In the genomic region with DNA sequence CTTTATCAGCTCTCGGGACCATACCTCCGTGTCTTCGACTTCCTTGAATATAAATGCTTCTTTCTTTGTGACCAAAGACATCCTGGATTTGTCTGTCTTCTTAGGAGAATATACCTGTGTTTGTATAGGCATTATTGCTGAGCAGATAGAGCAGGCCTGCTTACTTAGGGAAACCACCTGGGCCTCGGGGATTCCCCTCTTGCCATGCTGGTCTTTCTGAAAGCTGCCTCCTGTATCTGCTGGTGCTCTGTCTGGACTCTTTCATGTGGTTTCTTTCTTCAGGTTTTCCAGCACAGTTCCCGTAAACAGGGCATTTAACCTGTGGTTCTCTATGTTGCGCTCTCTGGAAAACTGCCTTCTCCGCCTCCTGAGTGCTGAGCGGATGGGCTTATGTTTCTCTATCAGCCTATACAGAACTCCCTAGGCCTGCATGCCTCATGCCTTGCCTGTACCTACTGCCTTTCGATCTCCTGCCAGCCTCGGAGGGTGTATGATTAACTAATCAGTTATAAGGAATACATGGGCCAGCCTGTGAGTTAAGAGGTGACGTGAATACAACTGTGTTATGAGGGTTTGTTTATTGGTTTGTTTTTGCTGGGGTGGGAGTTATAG, we compare ENCODE assay signal across 16 mouse cellular contexts.
DNase-seq lines count a peak whose midpoint lies in the region; ATAC-seq and TF ChIP-seq lines count a peak whose summit lies in the region.
"Had no signal": no experiment of that assay in that cellular context is flagged by ENCODE, and none has a peak within 500 bp of the region (broad histone marks: within the 10 kb centered on the region; RNA-seq: fewer than 3 reads in every experiment).

No protein-coding gene starts in this region.

- no peak for TF ChIP-seq POLR2A in brain, embryonic 14.5 days (IDR thresholded peaks at IDR 0.05; ENCODE audit: borderline replicate concordance, extremely low read depth, insufficient read depth, insufficient read length, poor library complexity, severe bottlenecking)

- DNase-seq in forebrain, embryonic 11.5 days (ENCODE audit: low spot score) = no peak
- peak; percentile 41 for DNase-seq in brain, embryonic 14.5 days (ENCODE audit: low read depth)
- no peak for DNase-seq in midbrain, postnatal 0 days (ENCODE audit: low spot score)
- DNase-seq in right cerebral cortex, postnatal 25 days = no peak
- DNase-seq in frontal cortex, postnatal 10 days (ENCODE audit: low spot score in 2 of 2) = no peak
- DNase-seq in B cell, adult 2 months = no peak
- DNase-seq: gastrocnemius, adult 2 months; heart, adult 18-20 months; kidney, postnatal 25 days; liver, embryonic 13.5 days; retina, postnatal 1 day had no signal

- no peak overlapping the region for H3K4me2 ChIP-seq in forebrain, embryonic 11.5 days (ENCODE audit: low read depth, low read length, severe bottlenecking)
- H3K4me2 ChIP-seq in forebrain, embryonic 13.5 days = no peak overlapping the region
- peak overlapping the region; percentile 31 for H3K4me2 ChIP-seq in hindbrain, embryonic 16.5 days (ENCODE audit: low read length)
- peak overlapping the region; percentile 46 for H3K4me2 ChIP-seq in midbrain, postnatal 0 days (ENCODE audit: low read depth, low read length, poor library complexity, severe bottlenecking)
- H3K4me2 ChIP-seq: liver, embryonic 13.5 days had no signal

- no peaks in the 10 kb centered on the region for H3K36me3 ChIP-seq in forebrain, embryonic 11.5 days (ENCODE audit: control insufficient read depth, insufficient read depth, low read length)
- no peaks in the 10 kb centered on the region for H3K36me3 ChIP-seq in forebrain, embryonic 13.5 days (ENCODE audit: poor library complexity, severe bottlenecking)
- no peaks in the 10 kb centered on the region for H3K36me3 ChIP-seq in hindbrain, embryonic 16.5 days (ENCODE audit: control insufficient read depth, insufficient read depth, low read length)
- H3K36me3 ChIP-seq in midbrain, postnatal 0 days (ENCODE audit: insufficient read depth, low read length) = no peaks in the 10 kb centered on the region
- H3K36me3 ChIP-seq: forebrain, embryonic 10.5 days; liver, embryonic 13.5 days had no signal

- peaks cover 4% of the 10 kb centered on the region; the same call in 1 of the 2 replicates for H3K27me3 ChIP-seq in forebrain, embryonic 11.5 days (ENCODE audit: control insufficient read depth, insufficient read depth, low read length)
- H3K27me3 ChIP-seq in forebrain, embryonic 13.5 days = peaks cover 31% of the 10 kb centered on the region
- H3K27me3 ChIP-seq in hindbrain, embryonic 16.5 days (replicated peaks; ENCODE audit: control insufficient read depth, insufficient read depth, low read length) = no peaks in the 10 kb centered on the region
- H3K27me3 ChIP-seq in midbrain, postnatal 0 days (ENCODE audit: insufficient read depth, low read length) = no peaks in the 10 kb centered on the region
- H3K27me3 ChIP-seq: liver, embryonic 13.5 days; megakaryocyte, embryonic 14.5 days had no signal

- H3K9me3 ChIP-seq in forebrain, embryonic 11.5 days (ENCODE audit: control insufficient read depth, low read length) = no peaks in the 10 kb centered on the region
- no peaks in the 10 kb centered on the region for H3K9me3 ChIP-seq in forebrain, embryonic 13.5 days (replicated peaks)
- no peaks in the 10 kb centered on the region for H3K9me3 ChIP-seq in hindbrain, embryonic 16.5 days (ENCODE audit: control insufficient read depth, low read length)
- no peaks in the 10 kb centered on the region for H3K9me3 ChIP-seq in midbrain, postnatal 0 days (ENCODE audit: low read length)
- H3K9me3 ChIP-seq: forebrain, embryonic 10.5 days; liver, embryonic 13.5 days had no signal

- 82% methylated on average over 11 of the region's 11 CpGs for WGBS in forebrain, embryonic 11.5 days
- WGBS in forebrain, embryonic 13.5 days = 81% methylated on average over 11 of the region's 11 CpGs
- WGBS in hindbrain, embryonic 16.5 days = 57% methylated on average over 11 of the region's 11 CpGs
- WGBS in midbrain, postnatal 0 days = 57% methylated on average over 11 of the region's 11 CpGs

- ATAC-seq in forebrain, embryonic 11.5 days (replicated peaks; ENCODE audit: low FRiP score) = no peak
- no peak for ATAC-seq in forebrain, embryonic 13.5 days
- 0 out of 2 replicates have a peak, but pooled peaks have one; percentile 55 for ATAC-seq in hindbrain, embryonic 16.5 days
- ATAC-seq in midbrain, postnatal 0 days (ENCODE audit: low FRiP score) = no peak; the same call in 1 of the 2 replicates
- ATAC-seq: inflammation-experienced regulatory T-cells, adult 6 months had no signal

- no peak overlapping the region for H3K4me3 ChIP-seq in forebrain, embryonic 11.5 days (ENCODE audit: low read depth, low read length)
- no peak overlapping the region for H3K4me3 ChIP-seq in forebrain, embryonic 13.5 days
- H3K4me3 ChIP-seq in hindbrain, embryonic 16.5 days (ENCODE audit: low read length) = no peak overlapping the region
- H3K4me3 ChIP-seq in midbrain, postnatal 0 days (ENCODE audit: low read depth, low read length) = no peak overlapping the region
- H3K4me3 ChIP-seq: forebrain, embryonic 10.5 days; gastrocnemius, adult 2 months; liver, embryonic 13.5 days; megakaryocyte, embryonic 14.5 days had no signal

- no peaks in the 10 kb centered on the region for H3K4me1 ChIP-seq in forebrain, embryonic 11.5 days (replicated peaks; ENCODE audit: control insufficient read depth, insufficient read depth, low read length)
- peaks cover 9% of the 10 kb centered on the region; the same call in 1 of the 2 replicates for H3K4me1 ChIP-seq in forebrain, embryonic 13.5 days
- peaks cover 14% of the 10 kb centered on the region for H3K4me1 ChIP-seq in hindbrain, embryonic 16.5 days (ENCODE audit: control insufficient read depth, insufficient read depth, low read depth, low read length)
- peaks cover 11% of the 10 kb centered on the region; the same call in 1 of the 2 replicates for H3K4me1 ChIP-seq in midbrain, postnatal 0 days (ENCODE audit: insufficient read depth, low read length)
- H3K4me1 ChIP-seq: megakaryocyte, embryonic 14.5 days had no signal

- H3K9ac ChIP-seq in forebrain, embryonic 11.5 days (ENCODE audit: low read length) = no peak overlapping the region
- H3K9ac ChIP-seq in forebrain, embryonic 13.5 days = no peak overlapping the region
- H3K9ac ChIP-seq in hindbrain, embryonic 16.5 days (ENCODE audit: low read depth, low read length) = no peak overlapping the region
- H3K9ac ChIP-seq in midbrain, postnatal 0 days (replicated peaks; ENCODE audit: low read length, poor library complexity, severe bottlenecking) = no peak overlapping the region
- H3K9ac ChIP-seq: liver, embryonic 13.5 days had no signal

- H3K27ac ChIP-seq in forebrain, embryonic 11.5 days (ENCODE audit: low read depth, low read length) = 0 out of 2 replicates have a peak overlapping the region, but pooled peaks have one; percentile 14
- no peak overlapping the region for H3K27ac ChIP-seq in forebrain, embryonic 13.5 days
- 0 out of 2 replicates have a peak overlapping the region, but pooled peaks have one; percentile 35 for H3K27ac ChIP-seq in hindbrain, embryonic 16.5 days (ENCODE audit: low read depth, low read length)
- H3K27ac ChIP-seq in midbrain, postnatal 0 days (ENCODE audit: low read depth, low read length) = 0 out of 2 replicates have a peak overlapping the region, but pooled peaks have one; percentile 38
- H3K27ac ChIP-seq: forebrain, embryonic 10.5 days; gastrocnemius, adult 2 months; liver, embryonic 13.5 days had no signal

- TF ChIP-seq CTCF in brain, embryonic 14.5 days (IDR thresholded peaks at IDR 0.05; ENCODE audit: borderline replicate concordance, extremely low read depth, insufficient read depth, insufficient read length) = no peak
- no peak for TF ChIP-seq CTCF in midbrain, postnatal 0 days (IDR thresholded peaks at IDR 0.05)

Comparison
In these comparisons a context has a peak if more than half of its experiments do, and no peak if none do; other contexts are left out.
1. H3K4me2 ChIP-seq: peak in hindbrain, embryonic 16.5 days (single experiment) and midbrain, postnatal 0 days (single experiment); none in forebrain, embryonic 11.5 days (single experiment) and forebrain, embryonic 13.5 days (single experiment).